ENCODE assay signal across 21 mouse cellular contexts in the genomic region with DNA sequence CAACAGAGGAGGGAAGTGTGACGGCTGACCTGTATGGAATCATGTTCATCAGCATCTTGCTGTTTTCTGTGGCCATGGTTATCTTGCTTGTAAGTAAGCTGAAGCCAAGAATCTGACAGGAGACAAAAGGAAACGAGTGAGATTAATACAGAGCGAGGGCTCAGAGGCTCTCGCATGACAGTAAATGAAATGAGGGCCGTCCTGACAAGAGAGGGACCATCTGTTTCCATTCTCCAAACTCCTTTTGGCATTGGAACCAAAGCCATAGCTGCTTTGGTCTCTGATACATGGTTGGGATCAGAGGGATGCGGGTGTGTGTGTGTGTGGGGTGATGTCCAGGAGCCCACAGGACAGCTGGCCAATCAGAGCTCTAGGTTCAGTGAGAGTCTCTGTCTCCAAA. TPM values are rescaled to one million over a fixed set of nuclear protein-coding genes. Genes with fewer than 3 reads are reported as not detected.
DNase-seq lines count a peak whose midpoint lies in the region; ATAC-seq and TF ChIP-seq lines count a peak whose summit lies in the region.
"Had no signal": no experiment of that assay in that cellular context is flagged by ENCODE, and none has a peak within 500 bp of the region (broad histone marks: within the 10 kb centered on the region; RNA-seq: fewer than 3 reads in every experiment).

No protein-coding gene starts in this region.

- H3K27me3 ChIP-seq in forebrain, embryonic 15.5 days, result no peaks in the 10 kb centered on the region
- H3K27me3 ChIP-seq in forebrain, postnatal 0 days (ENCODE audit: insufficient read depth, low read length), result no peaks in the 10 kb centered on the region
- H3K27me3 ChIP-seq in kidney, embryonic 15.5 days, result no peaks in the 10 kb centered on the region
- H3K27me3 ChIP-seq in lung, embryonic 16.5 days (ENCODE audit: control insufficient read depth, insufficient read depth, low read depth, low read length), result no peaks in the 10 kb centered on the region
- H3K27me3 ChIP-seq: embryonic facial prominence, embryonic 15.5 days; heart, embryonic 12.5 days; hindbrain, embryonic 15.5 days had no signal

- peak overlapping the region; percentile 0 for H3K27ac ChIP-seq in forebrain, embryonic 15.5 days (replicated peaks)
- H3K27ac ChIP-seq in forebrain, postnatal 0 days (ENCODE audit: low read depth, low read length), result no peak overlapping the region
- no peak overlapping the region for H3K27ac ChIP-seq in kidney, embryonic 15.5 days
- H3K27ac ChIP-seq in lung, embryonic 16.5 days (ENCODE audit: low read length), result no peak overlapping the region
- H3K27ac ChIP-seq: embryonic facial prominence, embryonic 15.5 days; gastrocnemius, adult 2 months; hindbrain, embryonic 10.5 days; hindbrain, embryonic 15.5 days had no signal

- H3K4me1 ChIP-seq in forebrain, embryonic 15.5 days, result peaks cover 10% of the 10 kb centered on the region
- no peaks in the 10 kb centered on the region for H3K4me1 ChIP-seq in forebrain, postnatal 0 days (ENCODE audit: insufficient read depth)
- H3K4me1 ChIP-seq in kidney, embryonic 15.5 days, result peaks cover 10% of the 10 kb centered on the region; the same call in 1 of the 2 replicates
- H3K4me1 ChIP-seq in lung, embryonic 16.5 days (replicated peaks; ENCODE audit: control insufficient read depth, insufficient read depth, low read length), result no peaks in the 10 kb centered on the region; the same call in none of the 2 replicates
- H3K4me1 ChIP-seq: hindbrain, embryonic 10.5 days had no signal

- WGBS in forebrain, embryonic 15.5 days, result 44% methylated on average over 6 of the region's 6 CpGs
- 32% methylated on average over 6 of the region's 6 CpGs for WGBS in forebrain, postnatal 0 days
- 43% methylated on average over 6 of the region's 6 CpGs for WGBS in kidney, embryonic 15.5 days
- 38% methylated on average over 6 of the region's 6 CpGs for WGBS in lung, embryonic 16.5 days

- H3K4me3 ChIP-seq in forebrain, embryonic 15.5 days, result no peak overlapping the region
- no peak overlapping the region for H3K4me3 ChIP-seq in forebrain, postnatal 0 days (ENCODE audit: low read depth, low read length)
- H3K4me3 ChIP-seq in kidney, embryonic 15.5 days (replicated peaks), result no peak overlapping the region
- H3K4me3 ChIP-seq in lung, embryonic 16.5 days (ENCODE audit: low read length), result no peak overlapping the region
- H3K4me3 ChIP-seq: embryonic facial prominence, embryonic 15.5 days; erythroblast, embryonic 14.5 days; gastrocnemius, adult 2 months; heart, embryonic 12.5 days; hindbrain, embryonic 10.5 days; hindbrain, embryonic 15.5 days had no signal

- H3K36me3 ChIP-seq in forebrain, embryonic 15.5 days, result no peaks in the 10 kb centered on the region
- H3K36me3 ChIP-seq in forebrain, postnatal 0 days (ENCODE audit: insufficient read depth), result no peaks in the 10 kb centered on the region
- H3K36me3 ChIP-seq in kidney, embryonic 15.5 days, result no peaks in the 10 kb centered on the region
- no peaks in the 10 kb centered on the region for H3K36me3 ChIP-seq in lung, embryonic 16.5 days (ENCODE audit: control insufficient read depth, insufficient read depth, low read length)
- H3K36me3 ChIP-seq: embryonic facial prominence, embryonic 15.5 days; heart, embryonic 12.5 days; hindbrain, embryonic 10.5 days; hindbrain, embryonic 15.5 days had no signal

- no peak for DNase-seq in forebrain, postnatal 0 days
- DNase-seq in kidney, postnatal 14 days, result peak; percentile 10
- no peak for DNase-seq in lung, adult 18-20 months
- no peak for DNase-seq in adrenal gland, postnatal 10 days
- DNase-seq: adrenal gland, adult 2 months; adrenal gland, postnatal 36 days; cerebellum, adult 11 months; cerebellum, adult 8-10 months; cerebellum, postnatal 14 days; embryo, embryonic 11 days; gastrocnemius, adult 2 months; gastrocnemius, postnatal 25 days had no signal

- H3K4me2 ChIP-seq in forebrain, embryonic 15.5 days (replicated peaks), result no peak overlapping the region
- H3K4me2 ChIP-seq in forebrain, postnatal 0 days (ENCODE audit: low read depth), result no peak overlapping the region
- no peak overlapping the region for H3K4me2 ChIP-seq in kidney, embryonic 15.5 days
- no peak overlapping the region for H3K4me2 ChIP-seq in lung, embryonic 16.5 days (ENCODE audit: low read depth, low read length)
- H3K4me2 ChIP-seq: embryonic facial prominence, embryonic 15.5 days; heart, embryonic 12.5 days; hindbrain, embryonic 15.5 days had no signal

- no peak overlapping the region for H3K9ac ChIP-seq in forebrain, embryonic 15.5 days (replicated peaks)
- H3K9ac ChIP-seq in forebrain, postnatal 0 days, result no peak overlapping the region
- H3K9ac ChIP-seq in kidney, embryonic 15.5 days, result no peak overlapping the region
- H3K9ac ChIP-seq in lung, embryonic 16.5 days (ENCODE audit: low read length), result no peak overlapping the region
- H3K9ac ChIP-seq: embryonic facial prominence, embryonic 15.5 days; heart, embryonic 12.5 days; hindbrain, embryonic 15.5 days had no signal

- TF ChIP-seq CTCF in forebrain, postnatal 0 days (IDR thresholded peaks at IDR 0.05; ENCODE audit: low read depth), result no peak

- no peaks in the 10 kb centered on the region for H3K9me3 ChIP-seq in forebrain, embryonic 15.5 days
- H3K9me3 ChIP-seq in forebrain, postnatal 0 days (ENCODE audit: low read length), result no peaks in the 10 kb centered on the region
- H3K9me3 ChIP-seq in kidney, embryonic 15.5 days (replicated peaks), result no peaks in the 10 kb centered on the region
- no peaks in the 10 kb centered on the region for H3K9me3 ChIP-seq in lung, embryonic 16.5 days (ENCODE audit: control insufficient read depth, low read length)
- H3K9me3 ChIP-seq: embryonic facial prominence, embryonic 15.5 days; heart, embryonic 12.5 days; hindbrain, embryonic 10.5 days; hindbrain, embryonic 15.5 days had no signal

- ATAC-seq in forebrain, embryonic 15.5 days (replicated peaks), result no peak
- ATAC-seq in forebrain, postnatal 0 days, result no peak
- ATAC-seq in kidney, embryonic 15.5 days (replicated peaks; ENCODE audit: low FRiP score), result no peak
- peak; percentile 80 for ATAC-seq in lung, embryonic 16.5 days (ENCODE audit: low read depth)
- ATAC-seq: inflammation-experienced regulatory T-cells, adult 6 months had no signal

RNA-seq across cellular contexts. Expression of a gene that starts 30.5 kb away (rescaled TPM):
- 1.4 and 1.7 TPM in 2 replicates for polyA plus RNA-seq in forebrain, embryonic 15.5 days (2015; fragmentation: Nextera tagmentation; extraction: Ambion mirVana)
- total RNA-seq in forebrain, postnatal 0 days (2014; rRNA removed), result 2.0 and 3.3 TPM in 2 replicates
- 1.3 and 1.8 TPM in 2 replicates for polyA plus RNA-seq in forebrain, postnatal 0 days (2015; fragmentation: Nextera tagmentation; extraction: Ambion mirVana)
- polyA plus RNA-seq in kidney, embryonic 15.5 days (2015; fragmentation: Nextera tagmentation; extraction: Ambion mirVana), result 0.75 and 0.85 TPM in 2 replicates
- 0.43 and 0.74 TPM in 2 replicates for polyA plus RNA-seq in lung, embryonic 16.5 days (2015; fragmentation: Nextera tagmentation; extraction: Ambion mirVana)
- total RNA-seq in adrenal gland, postnatal 10 days (2021), result 1 to 10 TPM; 1.4 to 4.7 TPM

RNA-seq across cellular contexts. Expression of a gene that starts 31.6 kb away (rescaled TPM):
- polyA plus RNA-seq in forebrain, embryonic 15.5 days (2015; fragmentation: Nextera tagmentation; extraction: Ambion mirVana), result 29.2 and 30.7 TPM in 2 replicates
- total RNA-seq in forebrain, postnatal 0 days (2014; rRNA removed), result 28.7 and 33.5 TPM in 2 replicates
- 16.6 and 20.4 TPM in 2 replicates for polyA plus RNA-seq in forebrain, postnatal 0 days (2015; fragmentation: Nextera tagmentation; extraction: Ambion mirVana)
- 43.6 and 47.3 TPM in 2 replicates for polyA plus RNA-seq in kidney, embryonic 15.5 days (2015; fragmentation: Nextera tagmentation; extraction: Ambion mirVana)
- 46.1 and 49.8 TPM in 2 replicates for polyA plus RNA-seq in lung, embryonic 16.5 days (2015; fragmentation: Nextera tagmentation; extraction: Ambion mirVana)
- 10 to 100 TPM; 63.6 to 74.4 TPM for total RNA-seq in adrenal gland, postnatal 10 days (2021)

RNA-seq across cellular contexts. Expression of a gene that starts 37.1 kb away (rescaled TPM):
- 103 and 112 TPM in 2 replicates for polyA plus RNA-seq in forebrain, embryonic 15.5 days (2015; fragmentation: Nextera tagmentation; extraction: Ambion mirVana)
- 55.4 and 69.6 TPM in 2 replicates for total RNA-seq in forebrain, postnatal 0 days (2014; rRNA removed)
- polyA plus RNA-seq in forebrain, postnatal 0 days (2015; fragmentation: Nextera tagmentation; extraction: Ambion mirVana), result 66.6 and 75.1 TPM in 2 replicates
- 96.3 and 100 TPM in 2 replicates for polyA plus RNA-seq in kidney, embryonic 15.5 days (2015; fragmentation: Nextera tagmentation; extraction: Ambion mirVana)
- 62.2 and 69.2 TPM in 2 replicates for polyA plus RNA-seq in lung, embryonic 16.5 days (2015; fragmentation: Nextera tagmentation; extraction: Ambion mirVana)
- 10 to 100 TPM; 53.2 to 62.8 TPM for total RNA-seq in adrenal gland, postnatal 10 days (2021)
